8 mouse cellular contexts compared by ENCODE assay signal in the genomic region with DNA sequence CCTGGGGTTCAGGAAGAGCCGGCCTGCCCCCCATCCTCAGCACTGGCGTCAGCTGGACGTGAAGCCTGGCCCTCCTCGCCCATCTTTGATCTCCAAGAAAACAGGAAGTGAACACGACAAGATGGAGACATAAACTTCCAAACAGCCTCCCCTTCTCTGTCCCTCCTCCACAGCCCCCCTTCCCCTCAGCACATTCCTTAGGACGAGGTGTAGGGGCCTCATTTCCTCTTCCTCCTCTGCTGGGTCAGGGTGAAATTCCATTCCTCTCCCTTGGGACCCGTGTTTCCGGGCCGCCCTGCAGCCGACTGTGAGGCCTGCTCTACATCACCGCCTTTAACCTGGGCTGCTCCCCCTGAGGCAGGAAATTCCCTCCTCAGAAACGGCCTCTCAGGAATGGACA. TPM values are rescaled to one million over a fixed set of nuclear protein-coding genes. Genes with fewer than 3 reads are reported as not detected.
DNase-seq lines count a peak whose midpoint lies in the region; ATAC-seq and TF ChIP-seq lines count a peak whose summit lies in the region.

No protein-coding gene starts in this region.

- TF ChIP-seq EP300 in liver, postnatal 0 days (IDR thresholded peaks at IDR 0.05; ENCODE audit: low read depth): no peak; the same call in 1 of the 2 replicates

- no peak for DNase-seq in forebrain, postnatal 0 days
- no peak for DNase-seq in forebrain, embryonic 11.5 days (ENCODE audit: low spot score)
- peak; percentile 85 for DNase-seq in embryonic facial prominence, embryonic 10.5 days (ENCODE audit: low spot score)
- no peak for DNase-seq in liver, postnatal 0 days
- DNase-seq in cerebellum, adult 11-12 months: no peak
- no peak for DNase-seq in cerebellum, adult 18-20 months
- DNase-seq in layer of hippocampus, postnatal 25 days (ENCODE audit: extremely low spot score in 1 of 2, low spot score in 1 of 2): no peak

- H3K9me3 ChIP-seq in forebrain, postnatal 0 days (ENCODE audit: low read length): no peaks in the 10 kb centered on the region
- no peaks in the 10 kb centered on the region for H3K9me3 ChIP-seq in forebrain, embryonic 11.5 days (ENCODE audit: control insufficient read depth, low read length)
- no peaks in the 10 kb centered on the region for H3K9me3 ChIP-seq in embryonic facial prominence, embryonic 10.5 days
- no peaks in the 10 kb centered on the region for H3K9me3 ChIP-seq in intestine, embryonic 16.5 days (ENCODE audit: control insufficient read depth, low read length)
- H3K9me3 ChIP-seq in liver, postnatal 0 days (ENCODE audit: low read length): no peaks in the 10 kb centered on the region

- H3K4me1 ChIP-seq in forebrain, postnatal 0 days (ENCODE audit: insufficient read depth): no peaks in the 10 kb centered on the region
- no peaks in the 10 kb centered on the region for H3K4me1 ChIP-seq in forebrain, embryonic 11.5 days (replicated peaks; ENCODE audit: control insufficient read depth, insufficient read depth, low read length)
- H3K4me1 ChIP-seq in embryonic facial prominence, embryonic 10.5 days: peaks cover 41% of the 10 kb centered on the region
- peaks cover 14% of the 10 kb centered on the region for H3K4me1 ChIP-seq in intestine, embryonic 16.5 days (ENCODE audit: control insufficient read depth, insufficient read depth, low read length)
- peaks cover 21% of the 10 kb centered on the region for H3K4me1 ChIP-seq in liver, postnatal 0 days (ENCODE audit: insufficient read depth)

- 78% methylated on average over 12 of the region's 12 CpGs for WGBS in forebrain, postnatal 0 days
- WGBS in forebrain, embryonic 11.5 days: 68% methylated on average over 12 of the region's 12 CpGs
- WGBS in embryonic facial prominence, embryonic 10.5 days: 29% methylated on average over 12 of the region's 12 CpGs
- WGBS in intestine, embryonic 16.5 days: 45% methylated on average over 12 of the region's 12 CpGs
- 51% methylated on average over 12 of the region's 12 CpGs for WGBS in liver, postnatal 0 days (ENCODE audit: insufficient replicate concordance)

- no peak overlapping the region for H3K9ac ChIP-seq in forebrain, postnatal 0 days
- no peak overlapping the region for H3K9ac ChIP-seq in forebrain, embryonic 11.5 days (ENCODE audit: low read length)
- H3K9ac ChIP-seq in intestine, embryonic 16.5 days (ENCODE audit: low read depth, low read length): no peak overlapping the region; the same call in 1 of the 2 replicates
- no peak overlapping the region for H3K9ac ChIP-seq in liver, postnatal 0 days (replicated peaks)

- H3K4me3 ChIP-seq in forebrain, postnatal 0 days (ENCODE audit: low read depth, low read length): no peak overlapping the region
- H3K4me3 ChIP-seq in forebrain, embryonic 11.5 days (ENCODE audit: low read depth, low read length): no peak overlapping the region
- peak overlapping the region; percentile 8; the same call in 1 of the 2 replicates for H3K4me3 ChIP-seq in embryonic facial prominence, embryonic 10.5 days
- no peak overlapping the region for H3K4me3 ChIP-seq in intestine, embryonic 16.5 days (ENCODE audit: low read length)
- H3K4me3 ChIP-seq in liver, postnatal 0 days (ENCODE audit: low read depth, low read length): no peak overlapping the region

- ATAC-seq in forebrain, postnatal 0 days: no peak
- ATAC-seq in forebrain, embryonic 11.5 days (replicated peaks; ENCODE audit: low FRiP score): no peak
- ATAC-seq in intestine, embryonic 16.5 days: peak; percentile 73
- ATAC-seq in liver, postnatal 0 days: peak; percentile 59

- no peak for TF ChIP-seq CTCF in forebrain, postnatal 0 days (IDR thresholded peaks at IDR 0.05; ENCODE audit: low read depth)
- no peak for TF ChIP-seq CTCF in liver, postnatal 0 days (IDR thresholded peaks at IDR 0.05; ENCODE audit: low read depth)

- 0 out of 2 replicates have a peak overlapping the region, but pooled peaks have one; percentile 9 for H3K27ac ChIP-seq in forebrain, postnatal 0 days (ENCODE audit: low read depth, low read length)
- H3K27ac ChIP-seq in forebrain, embryonic 11.5 days (ENCODE audit: low read depth, low read length): no peak overlapping the region
- H3K27ac ChIP-seq in embryonic facial prominence, embryonic 10.5 days (replicated peaks): peak overlapping the region; percentile 87
- peak overlapping the region; percentile 71 for H3K27ac ChIP-seq in intestine, embryonic 16.5 days (ENCODE audit: low read length)
- peak overlapping the region; percentile 77 for H3K27ac ChIP-seq in liver, postnatal 0 days (ENCODE audit: low read depth)

- H3K4me2 ChIP-seq in forebrain, postnatal 0 days (ENCODE audit: low read depth): no peak overlapping the region
- H3K4me2 ChIP-seq in forebrain, embryonic 11.5 days (ENCODE audit: low read depth, low read length, severe bottlenecking): no peak overlapping the region
- no peak overlapping the region for H3K4me2 ChIP-seq in intestine, embryonic 16.5 days (ENCODE audit: low read depth, low read length)
- 0 out of 2 replicates have a peak overlapping the region, but pooled peaks have one; percentile 9 for H3K4me2 ChIP-seq in liver, postnatal 0 days (ENCODE audit: low read depth, low read length)

- H3K27me3 ChIP-seq in forebrain, postnatal 0 days (ENCODE audit: insufficient read depth, low read length): no peaks in the 10 kb centered on the region
- no peaks in the 10 kb centered on the region for H3K27me3 ChIP-seq in forebrain, embryonic 11.5 days (ENCODE audit: control insufficient read depth, insufficient read depth, low read length)
- H3K27me3 ChIP-seq in embryonic facial prominence, embryonic 10.5 days (replicated peaks; ENCODE audit: low read depth, poor library complexity, severe bottlenecking): no peaks in the 10 kb centered on the region
- no peaks in the 10 kb centered on the region for H3K27me3 ChIP-seq in intestine, embryonic 16.5 days (replicated peaks; ENCODE audit: control insufficient read depth, insufficient read depth, low read length)
- H3K27me3 ChIP-seq in liver, postnatal 0 days (ENCODE audit: insufficient read depth, low read length): no peaks in the 10 kb centered on the region

- no peaks in the 10 kb centered on the region for H3K36me3 ChIP-seq in forebrain, postnatal 0 days (ENCODE audit: insufficient read depth)
- H3K36me3 ChIP-seq in forebrain, embryonic 11.5 days (ENCODE audit: control insufficient read depth, insufficient read depth, low read length): no peaks in the 10 kb centered on the region
- H3K36me3 ChIP-seq in embryonic facial prominence, embryonic 10.5 days (replicated peaks): no peaks in the 10 kb centered on the region
- no peaks in the 10 kb centered on the region for H3K36me3 ChIP-seq in intestine, embryonic 16.5 days (ENCODE audit: control insufficient read depth, insufficient read depth, low read length)
- H3K36me3 ChIP-seq in liver, postnatal 0 days (replicated peaks; ENCODE audit: insufficient read depth, low read length): no peaks in the 10 kb centered on the region

RNA-seq across cellular contexts. Expression of gene Eng, which starts 9.4 kb away (rescaled TPM):
- 8.2 and 14.7 TPM in 2 replicates for total RNA-seq in forebrain, postnatal 0 days (2014; rRNA removed)
- 19.3 and 22.1 TPM in 2 replicates for polyA plus RNA-seq in forebrain, postnatal 0 days (2015; fragmentation: Nextera tagmentation; extraction: Ambion mirVana)
- polyA plus RNA-seq in forebrain, embryonic 11.5 days (2014; fragmentation: Nextera tagmentation; extraction: Ambion mirVana): 25.5 and 25.9 TPM in 2 replicates
- polyA plus RNA-seq in embryonic facial prominence, embryonic 10.5 days (2016; fragmentation: Nextera tagmentation; extraction: Ambion mirVana): 23.7 and 25.5 TPM in 2 replicates
- 66.8 and 70.3 TPM in 2 replicates for polyA plus RNA-seq in intestine, embryonic 16.5 days (2015; fragmentation: Nextera tagmentation; extraction: Ambion mirVana)
- polyA plus RNA-seq in liver, postnatal 0 days (2015; fragmentation: Nextera tagmentation; extraction: Ambion mirVana): 29.9 and 30.2 TPM in 2 replicates
- total RNA-seq in layer of hippocampus, postnatal 25 days (2021): 10 to 100 TPM; 17.4 to 24.2 TPM

RNA-seq across cellular contexts. Expression of gene Ak1, which starts 34.3 kb away (rescaled TPM):
- total RNA-seq in forebrain, postnatal 0 days (2014; rRNA removed): 114 and 123 TPM in 2 replicates
- polyA plus RNA-seq in forebrain, postnatal 0 days (2015; fragmentation: Nextera tagmentation; extraction: Ambion mirVana): 119 and 123 TPM in 2 replicates
- 18.9 and 20.6 TPM in 2 replicates for polyA plus RNA-seq in forebrain, embryonic 11.5 days (2014; fragmentation: Nextera tagmentation; extraction: Ambion mirVana)
- polyA plus RNA-seq in embryonic facial prominence, embryonic 10.5 days (2016; fragmentation: Nextera tagmentation; extraction: Ambion mirVana): 20.5 and 24.7 TPM in 2 replicates
- 15.3 and 18.6 TPM in 2 replicates for polyA plus RNA-seq in intestine, embryonic 16.5 days (2015; fragmentation: Nextera tagmentation; extraction: Ambion mirVana)
- polyA plus RNA-seq in liver, postnatal 0 days (2015; fragmentation: Nextera tagmentation; extraction: Ambion mirVana): 1.3 and 5.9 TPM in 2 replicates
- 100 to 1,000 TPM; 127 to 140 TPM for total RNA-seq in layer of hippocampus, postnatal 25 days (2021)

RNA-seq across cellular contexts. Expression of gene Fpgs, which starts 48.1 kb away (rescaled TPM):
- 22.4 and 31.5 TPM in 2 replicates for total RNA-seq in forebrain, postnatal 0 days (2014; rRNA removed)
- 20.7 and 22.0 TPM in 2 replicates for polyA plus RNA-seq in forebrain, postnatal 0 days (2015; fragmentation: Nextera tagmentation; extraction: Ambion mirVana)
- polyA plus RNA-seq in forebrain, embryonic 11.5 days (2014; fragmentation: Nextera tagmentation; extraction: Ambion mirVana): 21.9 and 22.3 TPM in 2 replicates
- polyA plus RNA-seq in embryonic facial prominence, embryonic 10.5 days (2016; fragmentation: Nextera tagmentation; extraction: Ambion mirVana): 33.5 and 35.5 TPM in 2 replicates
- polyA plus RNA-seq in intestine, embryonic 16.5 days (2015; fragmentation: Nextera tagmentation; extraction: Ambion mirVana): 29.8 and 32.0 TPM in 2 replicates
- 85.3 and 95.9 TPM in 2 replicates for polyA plus RNA-seq in liver, postnatal 0 days (2015; fragmentation: Nextera tagmentation; extraction: Ambion mirVana)
- 10 to 100 TPM in 1 of 2 experiments, 1 to 10 TPM in 1; 8.4 to 10.7 TPM for total RNA-seq in layer of hippocampus, postnatal 25 days (2021)

RNA-seq across cellular contexts. Expression of gene St6galnac6, which starts 56.3 kb away (rescaled TPM):
- 65.3 and 72.9 TPM in 2 replicates for total RNA-seq in forebrain, postnatal 0 days (2014; rRNA removed)
- 34.8 and 42.3 TPM in 2 replicates for polyA plus RNA-seq in forebrain, postnatal 0 days (2015; fragmentation: Nextera tagmentation; extraction: Ambion mirVana)
- polyA plus RNA-seq in forebrain, embryonic 11.5 days (2014; fragmentation: Nextera tagmentation; extraction: Ambion mirVana): 4.7 and 5.1 TPM in 2 replicates
- polyA plus RNA-seq in embryonic facial prominence, embryonic 10.5 days (2016; fragmentation: Nextera tagmentation; extraction: Ambion mirVana): 17.1 and 17.3 TPM in 2 replicates
- 12.3 and 15.2 TPM in 2 replicates for polyA plus RNA-seq in intestine, embryonic 16.5 days (2015; fragmentation: Nextera tagmentation; extraction: Ambion mirVana)
- polyA plus RNA-seq in liver, postnatal 0 days (2015; fragmentation: Nextera tagmentation; extraction: Ambion mirVana): 14.0 and 15.9 TPM in 2 replicates
- 100 to 1,000 TPM; 105 to 124 TPM for total RNA-seq in layer of hippocampus, postnatal 25 days (2021)

RNA-seq across cellular contexts. Expression of gene Cdk9, which starts 57.0 kb away (rescaled TPM):
- 90.5 and 94.5 TPM in 2 replicates for total RNA-seq in forebrain, postnatal 0 days (2014; rRNA removed)
- polyA plus RNA-seq in forebrain, postnatal 0 days (2015; fragmentation: Nextera tagmentation; extraction: Ambion mirVana): 66.5 and 67.5 TPM in 2 replicates
- polyA plus RNA-seq in forebrain, embryonic 11.5 days (2014; fragmentation: Nextera tagmentation; extraction: Ambion mirVana): 79.2 and 95.7 TPM in 2 replicates
- 130 and 135 TPM in 2 replicates for polyA plus RNA-seq in embryonic facial prominence, embryonic 10.5 days (2016; fragmentation: Nextera tagmentation; extraction: Ambion mirVana)
- polyA plus RNA-seq in intestine, embryonic 16.5 days (2015; fragmentation: Nextera tagmentation; extraction: Ambion mirVana): 83.4 and 86.0 TPM in 2 replicates
- polyA plus RNA-seq in liver, postnatal 0 days (2015; fragmentation: Nextera tagmentation; extraction: Ambion mirVana): 49.5 and 53.7 TPM in 2 replicates
- 100 to 1,000 TPM in 1 of 2 experiments, 10 to 100 TPM in 1; 96.0 to 106 TPM for total RNA-seq in layer of hippocampus, postnatal 25 days (2021)

Comparison
In these comparisons a context has a peak if more than half of its experiments do, and no peak if none do; other contexts are left out.
1. ATAC-seq: peak in intestine, embryonic 16.5 days (single experiment) and liver, postnatal 0 days (single experiment); none in forebrain, postnatal 0 days (single experiment) and forebrain, embryonic 11.5 days (single experiment).